Mouse (Mus musculus) ES-E14 (cell line): ENCODE measurements at regions not wholly inside any gene's neighbourhood (a gene's known extent, or its start where the extent isn't known, plus 50 kb on each side); places are given as distances from the start of the nearest gene placed in this dataset.

Experiments used
- DNase-seq: peaks from one replicate; pipeline ENCODE4 v3.0.0-alpha.2; 2013; ENCODE audit warnings: low read depth, low spot score
- H3K27ac ChIP-seq: 2 replicates; pipeline ENCODE4 v1.5.1; 2012; ENCODE audit warnings: low read depth, mild to moderate bottlenecking, low read length, moderate library complexity, mixed read lengths; ENCODE audit not compliant: poor library complexity, insufficient read depth, severe bottlenecking
- H3K36me3 ChIP-seq: 2 replicates; pipeline ENCODE4 v1.6.1; 2012; ENCODE audit warnings: mild to moderate bottlenecking, low read length, moderate library complexity, mixed read lengths; ENCODE audit not compliant: control insufficient read depth, poor library complexity, insufficient read depth, severe bottlenecking
- H3K4me1 ChIP-seq, 2 experiments: fragments of 150-350 bp in 1 of 2; sonication (generic) in 1 of 2; 2 replicates each; pipeline ENCODE4 v1.6.1; 2012; ENCODE audit warnings: low read length in 2 of 2, mild to moderate bottlenecking in 1 of 2, mixed read lengths in 1 of 2; ENCODE audit not compliant: control insufficient read depth in 2 of 2, insufficient read depth in 2 of 2, poor library complexity in 1 of 2
- H3K4me3 ChIP-seq, 2 experiments: fragments of 150-350 bp in 1 of 2; sonication (generic) in 1 of 2; 2 replicates each; pipeline ENCODE4 v1.5.1; 2012; ENCODE audit warnings: low read length in 2 of 2, low read depth in 1 of 2, mild to moderate bottlenecking in 1 of 2, mixed read lengths in 1 of 2; ENCODE audit not compliant: insufficient read depth in 1 of 2, poor library complexity in 1 of 2, severe bottlenecking in 1 of 2
- H3K9ac ChIP-seq: 2 replicates; pipeline ENCODE4 v1.6.1; 2012; ENCODE audit warnings: low read depth, mild to moderate bottlenecking, low read length, mixed read lengths; ENCODE audit not compliant: poor library complexity, insufficient read depth, severe bottlenecking
- H3K9me3 ChIP-seq: fragments of 150-350 bp; sonication (generic); 2 replicates; pipeline ENCODE4 v1.6.1; 2012; ENCODE audit warnings: low read depth, mild to moderate bottlenecking, low read length; ENCODE audit not compliant: control insufficient read depth, insufficient read depth
- HCFC1 ChIP-seq: IDR thresholded peaks from 2 replicates; pipeline ENCODE4 v1.6.1; 2012; ENCODE audit warnings: low read length, inconsistent platforms, borderline replicate concordance; ENCODE audit not compliant: insufficient read depth
- ZC3H11A ChIP-seq: IDR thresholded peaks from 2 replicates; pipeline ENCODE4 v1.6.1; 2012; ENCODE audit warnings: low read depth, mild to moderate bottlenecking, inconsistent platforms, low read length, borderline replicate concordance
- in situ Hi-C, 2 experiments: fragments of 600-800 bp; cut with MboI; formaldehyde crosslinking; loops; one replicate each; pipeline ENCODE4 v1.15.1; 2025; ENCODE audit warnings: low sequenced_read_pairs in 2 of 2, inconsistent platforms in 1 of 2; ENCODE audit not compliant: unreplicated experiment in 2 of 2

- TF ChIP-seq HCFC1 (no peak), ZC3H11A (no peak)
- Histone ChIP-seq H3K9me3 (no peaks in the 10 kb centered on the region), H3K4me3 (peak overlapping the region in 1 of 2 experiments; percentile 25; a peak in 1 of 4 replicates), H3K4me1 (peaks cover 9 to 31% of the 10 kb centered on the region in 2 experiments), H3K36me3 (peaks cover 2% of the 10 kb centered on the region; the same call in 1 of the 2 replicates), H3K9ac (peak overlapping the region; percentile 63; the same call in 1 of the 2 replicates), H3K27ac (peak overlapping the region; percentile 76; the same call in 1 of the 2 replicates)
- in situ Hi-C loops, result loop anchor here in 1 of 2 experiments (25.0 kb wide), 1 partner anchor 1360 kb away; no protein-coding TSS in a partner anchor
- DNase-seq, result no peak
Measured at GRCm38 (mm10) chr14:64597218-64597617, 493.1 kb downstream of the Prss52 start.
